ENCODE assay signal across 15 mouse cellular contexts in the genomic region with DNA sequence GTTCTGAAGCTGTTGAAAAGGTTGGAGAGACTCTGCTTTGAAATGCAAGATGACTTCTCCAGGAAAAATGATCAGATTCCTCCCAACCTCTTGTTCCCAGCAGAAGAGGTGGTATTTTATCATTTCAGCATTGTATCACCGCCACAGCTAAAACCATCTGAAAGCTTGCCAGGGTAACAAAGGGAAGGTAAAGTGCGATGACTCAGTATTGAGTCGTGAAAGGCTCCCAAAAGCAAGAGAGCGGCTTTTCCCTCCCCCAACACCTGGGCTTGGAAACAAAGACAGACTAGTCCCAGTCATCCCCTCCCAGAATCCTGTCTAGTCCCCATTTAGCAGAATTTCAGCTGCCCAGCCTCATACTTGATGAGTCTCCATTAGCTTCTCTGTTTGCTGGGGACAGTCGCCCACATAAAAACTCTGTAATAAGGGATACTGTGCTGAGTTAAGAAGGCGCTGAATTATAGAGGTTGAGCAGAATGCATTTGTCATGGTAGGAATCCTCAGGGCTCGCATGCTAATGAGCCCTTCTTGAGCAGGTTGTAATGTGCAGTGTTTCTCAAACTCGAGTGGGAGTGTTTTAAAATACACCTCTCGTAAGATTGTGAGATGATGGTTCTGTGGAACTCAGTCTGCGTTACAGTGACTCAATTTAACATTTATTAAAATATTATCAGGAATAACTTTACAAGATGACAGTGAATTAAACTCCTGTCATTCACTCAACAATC.
DNase-seq lines count a peak whose midpoint lies in the region; ATAC-seq and TF ChIP-seq lines count a peak whose summit lies in the region.
"Had no signal": no experiment of that assay in that cellular context is flagged by ENCODE, and none has a peak within 500 bp of the region (broad histone marks: within the 10 kb centered on the region; RNA-seq: fewer than 3 reads in every experiment).

No protein-coding gene starts in this region.

- H3K4me3 ChIP-seq in heart, embryonic 13.5 days: no peak overlapping the region; the same call in 1 of the 2 replicates
- no peak overlapping the region for H3K4me3 ChIP-seq in ES-E14 (ENCODE audit: insufficient read depth in 1 of 2, low read depth in 1 of 2, low read length in 2 of 2, poor library complexity in 1 of 2, severe bottlenecking in 1 of 2)
- no peak overlapping the region for H3K4me3 ChIP-seq in embryonic facial prominence, embryonic 14.5 days (ENCODE audit: low read depth, low read length)
- H3K4me3 ChIP-seq: forebrain, embryonic 10.5 days; hindbrain, embryonic 13.5 days; layer of hippocampus, adult 2 months; neural tube, embryonic 13.5 days had no signal

- H3K4me2 ChIP-seq in heart, embryonic 13.5 days: peak overlapping the region; percentile 46
- peak overlapping the region; percentile 13; the same call in 1 of the 2 replicates for H3K4me2 ChIP-seq in embryonic facial prominence, embryonic 14.5 days (ENCODE audit: low read depth, low read length)
- H3K4me2 ChIP-seq: hindbrain, embryonic 13.5 days; neural tube, embryonic 13.5 days had no signal

- no peaks in the 10 kb centered on the region for H3K27me3 ChIP-seq in heart, embryonic 13.5 days (replicated peaks)
- no peaks in the 10 kb centered on the region for H3K27me3 ChIP-seq in embryonic facial prominence, embryonic 14.5 days (replicated peaks; ENCODE audit: control insufficient read depth, insufficient read depth, low read length)
- H3K27me3 ChIP-seq: hindbrain, embryonic 13.5 days; neural tube, embryonic 13.5 days had no signal

- in situ Hi-C loops in ES-E14 (cut with MboI; ENCODE audit: low sequenced_read_pairs in 2 of 2, unreplicated experiment in 2 of 2): no loop called here

- H3K4me1 ChIP-seq in heart, embryonic 13.5 days: 0 out of 2 replicates have a peak, but pooled peaks cover 5% of the 10 kb centered on the region
- H3K4me1 ChIP-seq in ES-E14 (ENCODE audit: control insufficient read depth in 2 of 2, insufficient read depth in 2 of 2, low read length in 2 of 2, poor library complexity in 1 of 2): peaks cover 0 to 3% of the 10 kb centered on the region in 2 experiments; a peak in 1 of 4 replicates
- H3K4me1 ChIP-seq in embryonic facial prominence, embryonic 14.5 days (ENCODE audit: control insufficient read depth, insufficient read depth, low read length): no peaks in the 10 kb centered on the region
- H3K4me1 ChIP-seq: hindbrain, embryonic 13.5 days; neural tube, embryonic 13.5 days had no signal

- intact Hi-C loops in left cerebral cortex, postnatal 25 days (cut with DNase I): no loop called here
- intact Hi-C loops in left cerebral cortex, postnatal 36 days (cut with DNase I): no loop called here
- intact Hi-C loops in gastrocnemius, postnatal 14 days (cut with DNase I; ENCODE audit: low total_unique reads): no loop called here

- no peak overlapping the region for H3K9ac ChIP-seq in heart, embryonic 13.5 days
- H3K9ac ChIP-seq in ES-E14 (ENCODE audit: insufficient read depth, low read depth, low read length, poor library complexity, severe bottlenecking): no peak overlapping the region
- H3K9ac ChIP-seq in embryonic facial prominence, embryonic 14.5 days (ENCODE audit: low read depth, low read length): no peak overlapping the region
- H3K9ac ChIP-seq: hindbrain, embryonic 13.5 days; neural tube, embryonic 13.5 days had no signal

- ATAC-seq in heart, embryonic 13.5 days (ENCODE audit: extremely low read depth, insufficient number of reproducible peaks, low FRiP score, low TSS enrichment): no peak
- no peak for ATAC-seq in embryonic facial prominence, embryonic 14.5 days (ENCODE audit: low read depth)

- no peaks in the 10 kb centered on the region for H3K9me3 ChIP-seq in heart, embryonic 13.5 days
- no peaks in the 10 kb centered on the region for H3K9me3 ChIP-seq in ES-E14 (ENCODE audit: control insufficient read depth, insufficient read depth, low read depth, low read length)
- no peaks in the 10 kb centered on the region; the same call in 1 of the 2 replicates for H3K9me3 ChIP-seq in embryonic facial prominence, embryonic 14.5 days (ENCODE audit: control insufficient read depth, low read length)

- no peak for DNase-seq in heart, adult 8-10 months (ENCODE audit: low spot score)
- DNase-seq in left cerebral cortex, postnatal 25 days (ENCODE audit: low spot score in 2 of 2): peak; percentile 2 to 3
- DNase-seq in left cerebral cortex, postnatal 36 days (ENCODE audit: low spot score in 2 of 2): no peak
- DNase-seq in ES-E14 (ENCODE audit: low read depth, low spot score): peak; percentile 16
- DNase-seq in embryonic facial prominence, embryonic 14.5 days (ENCODE audit: low spot score): no peak
- no peak for DNase-seq in gastrocnemius, postnatal 14 days
- DNase-seq in frontal cortex, postnatal 25 days (ENCODE audit: low spot score in 2 of 2): no peak
- DNase-seq: adrenal gland, adult 2 months; gastrocnemius, postnatal 25 days; thymus, postnatal 36 days had no signal

- 36% methylated on average over 10 of the region's 10 CpGs for WGBS in heart, embryonic 13.5 days
- 36% methylated on average over 10 of the region's 10 CpGs for WGBS in embryonic facial prominence, embryonic 14.5 days

- H3K36me3 ChIP-seq in heart, embryonic 13.5 days: no peaks in the 10 kb centered on the region
- H3K36me3 ChIP-seq in ES-E14 (ENCODE audit: control insufficient read depth, insufficient read depth, low read length, poor library complexity, severe bottlenecking): no peaks in the 10 kb centered on the region
- H3K36me3 ChIP-seq in embryonic facial prominence, embryonic 14.5 days (ENCODE audit: control insufficient read depth, insufficient read depth, low read length): no peaks in the 10 kb centered on the region
- H3K36me3 ChIP-seq: forebrain, embryonic 10.5 days; hindbrain, embryonic 13.5 days; neural tube, embryonic 13.5 days had no signal

- no peak overlapping the region for H3K27ac ChIP-seq in heart, embryonic 13.5 days (replicated peaks)
- H3K27ac ChIP-seq in ES-E14 (ENCODE audit: insufficient read depth, low read depth, low read length, poor library complexity, severe bottlenecking): no peak overlapping the region
- no peak overlapping the region for H3K27ac ChIP-seq in embryonic facial prominence, embryonic 14.5 days (replicated peaks; ENCODE audit: low read depth, low read length)
- H3K27ac ChIP-seq: forebrain, embryonic 10.5 days; hindbrain, embryonic 13.5 days; layer of hippocampus, adult 2 months; neural tube, embryonic 13.5 days had no signal

TF ChIP-seq in ES-E14, 5 proteins besides CTCF, POLR2A, EP300 and RAD21:
- TF ChIP-seq CHD2 (IDR thresholded peaks at IDR 0.05; ENCODE audit: low read depth, low read length) (no peak), ZNF384 (IDR thresholded peaks at IDR 0.05; ENCODE audit: low read depth, low read length) (no peak), HCFC1 (IDR thresholded peaks at IDR 0.05; ENCODE audit: borderline replicate concordance, insufficient read depth, low read length) (no peak), ZC3H11A (IDR thresholded peaks at IDR 0.05; ENCODE audit: borderline replicate concordance, low read depth, low read length) (no peak), MAFK (IDR thresholded peaks at IDR 0.05; ENCODE audit: insufficient read depth, low read depth, low read length) (no peak)

Comparison
In these comparisons a context has a peak if more than half of its experiments do, and no peak if none do; other contexts are left out.
1. DNase-seq: peak in left cerebral cortex, postnatal 25 days (2 of 2) and ES-E14 (single experiment); none in heart, adult 8-10 months (single experiment), left cerebral cortex, postnatal 36 days (0 of 2), embryonic facial prominence, embryonic 14.5 days (single experiment), gastrocnemius, postnatal 14 days (single experiment) and frontal cortex, postnatal 25 days (0 of 2).